Mouse (Mus musculus) CH12.LX (cell line): ENCODE results near the gene Rab4b. TPM values are rescaled to one million over a fixed set of nuclear protein-coding genes. Genes with fewer than 3 reads are reported as not detected.

ENCODE experiments used
- DNase-seq: peaks from one replicate; pipeline ENCODE4 v3.0.0-alpha.2; 2013; ENCODE audit errors: extremely low read depth
- H3K27ac ChIP-seq: 2 replicates; pipeline ENCODE4 v1.5.1; 2012; ENCODE audit warnings: low read depth, mild to moderate bottlenecking, control low read depth, moderate library complexity; ENCODE audit not compliant: insufficient read depth
- H3K27me3 ChIP-seq: replicated peaks from 2 replicates; pipeline ENCODE3; 2012; ENCODE audit warnings: inconsistent platforms
- H3K36me3 ChIP-seq, 2 experiments: replicated peaks in 1 of 2; 2 replicates each; pipeline versions ENCODE3 to v1.6.1; 2012; ENCODE audit warnings: inconsistent platforms in 1 of 2, low read length in 1 of 2, mild to moderate bottlenecking in 1 of 2, mixed read lengths in 1 of 2, moderate library complexity in 1 of 2; ENCODE audit not compliant: control insufficient read depth in 1 of 2, insufficient read depth in 1 of 2
- H3K4me1 ChIP-seq, 2 experiments: 2 replicates each; pipeline ENCODE4 v1.6.1; 2012; ENCODE audit warnings: inconsistent platforms in 1 of 2, moderate library complexity in 1 of 2; ENCODE audit not compliant: insufficient read depth in 2 of 2, control insufficient read depth in 1 of 2
- H3K4me2 ChIP-seq: 2 replicates; pipeline ENCODE4 v1.6.1; 2012; ENCODE audit warnings: low read depth, mild to moderate bottlenecking, control low read depth; ENCODE audit not compliant: poor library complexity, insufficient read depth, severe bottlenecking
- H3K4me3 ChIP-seq, 3 experiments: fragments of 150-350 bp in 1 of 3; sonication (generic) in 1 of 3; replicated peaks in 1 of 3; 2 replicates each; pipeline versions ENCODE3 to v1.5.1; 2011 to 2012; ENCODE audit warnings: low read depth in 2 of 3, low read length in 2 of 3, mild to moderate bottlenecking in 2 of 3, moderate library complexity in 2 of 3, control low read depth in 1 of 3, improper control_type of control experiment in 1 of 3, inconsistent platforms in 1 of 3, mixed read lengths in 1 of 3; ENCODE audit not compliant: poor library complexity in 1 of 3
- H3K79me2 ChIP-seq: replicated peaks from 2 replicates; pipeline ENCODE4 v1.6.1; 2012; ENCODE audit warnings: mild to moderate bottlenecking, moderate library complexity; ENCODE audit not compliant: control insufficient read depth, poor library complexity, insufficient read depth, severe bottlenecking; ENCODE audit errors: extremely low read depth
- H3K9ac ChIP-seq: 2 replicates; pipeline ENCODE4 v1.6.1; 2012; ENCODE audit warnings: low read depth, mild to moderate bottlenecking, control low read depth, moderate library complexity; ENCODE audit not compliant: insufficient read depth
- H3K9me3 ChIP-seq: replicated peaks from 2 replicates; pipeline ENCODE3; 2012; ENCODE audit warnings: low read length, inconsistent platforms, mixed read lengths
- BHLHE40 ChIP-seq: IDR thresholded peaks from 2 replicates; pipeline ENCODE4 v1.6.1; 2011; ENCODE audit warnings: mild to moderate bottlenecking, low read depth, low read length, improper control_type of control experiment
- CHD1 ChIP-seq: IDR thresholded peaks from 2 replicates; pipeline ENCODE4 v1.6.1; 2012; ENCODE audit warnings: low read depth, low read length, improper control_type of control experiment, inconsistent platforms
- CHD2 ChIP-seq: IDR thresholded peaks from 2 replicates; pipeline ENCODE4 v1.6.1; 2011; ENCODE audit warnings: low read length, improper control_type of control experiment
- CTCF ChIP-seq, 2 experiments: IDR thresholded peaks in 1 of 2; conservative IDR thresholded peaks in 1 of 2; 2 replicates each; pipeline ENCODE4 v1.5.1; 2011 to 2012; ENCODE audit warnings: low read depth in 2 of 2, low read length in 2 of 2, improper control_type of control experiment in 1 of 2, inconsistent platforms in 1 of 2, mild to moderate bottlenecking in 1 of 2, moderate library complexity in 1 of 2
- ELF1 ChIP-seq: IDR thresholded peaks from 2 replicates; pipeline ENCODE4 v1.6.1; 2014; ENCODE audit warnings: low read depth, mild to moderate bottlenecking, inconsistent platforms, low read length, improper control_type of control experiment
- ETS1 ChIP-seq: conservative IDR thresholded peaks from 2 replicates; pipeline ENCODE4 v1.6.1; 2012; ENCODE audit warnings: low read depth, mild to moderate bottlenecking, inconsistent platforms, low read length, improper control_type of control experiment, moderate library complexity
- GABPA ChIP-seq: IDR thresholded peaks from 2 replicates; pipeline ENCODE4 v1.6.1; 2012; ENCODE audit warnings: low read depth, low read length, improper control_type of control experiment, inconsistent platforms; ENCODE audit not compliant: insufficient replicate concordance
- IRF4 ChIP-seq: IDR thresholded peaks from 2 replicates; pipeline ENCODE4 v1.6.1; 2014; ENCODE audit warnings: low read depth, mild to moderate bottlenecking, inconsistent platforms, low read length, improper control_type of control experiment
- JUN ChIP-seq: IDR thresholded peaks from 2 replicates; pipeline ENCODE4 v1.6.1; 2011; ENCODE audit warnings: low read depth, mild to moderate bottlenecking, low read length, improper control_type of control experiment, moderate library complexity; ENCODE audit not compliant: insufficient read depth
- JUND ChIP-seq: conservative IDR thresholded peaks from 2 replicates; pipeline ENCODE4 v1.6.1; 2011; ENCODE audit warnings: low read depth, low read length, improper control_type of control experiment
- MAFK ChIP-seq: IDR thresholded peaks from 2 replicates; pipeline ENCODE4 v1.6.1; 2011; ENCODE audit warnings: low read length, improper control_type of control experiment; ENCODE audit not compliant: insufficient replicate concordance
- MAX ChIP-seq: IDR thresholded peaks from 2 replicates; pipeline ENCODE4 v1.6.1; 2011; ENCODE audit warnings: low read length, improper control_type of control experiment
- MAZ ChIP-seq: IDR thresholded peaks from 2 replicates; pipeline ENCODE4 v1.6.1; 2012; ENCODE audit warnings: low read depth, mild to moderate bottlenecking, inconsistent platforms, low read length, improper control_type of control experiment, moderate library complexity
- MEF2A ChIP-seq: IDR thresholded peaks from 2 replicates; pipeline ENCODE4 v1.6.1; 2014; ENCODE audit warnings: low read depth, mild to moderate bottlenecking, inconsistent platforms, low read length, improper control_type of control experiment, borderline replicate concordance
- MXI1 ChIP-seq: IDR thresholded peaks from 2 replicates; pipeline ENCODE4 v1.6.1; 2011; ENCODE audit warnings: mild to moderate bottlenecking, low read depth, low read length, improper control_type of control experiment
- MYC ChIP-seq: IDR thresholded peaks from 2 replicates; pipeline ENCODE4 v1.6.1; 2011; ENCODE audit warnings: low read depth, mild to moderate bottlenecking, improper control_type of control experiment, low read length
- NELFE ChIP-seq: IDR thresholded peaks from 2 replicates; pipeline ENCODE4 v1.6.1; 2011; ENCODE audit warnings: low read depth, low read length, improper control_type of control experiment
- POLR2A ChIP-seq: IDR thresholded peaks from 2 replicates; pipeline ENCODE4 v1.6.1; 2011; ENCODE audit warnings: low read depth, mild to moderate bottlenecking, improper control_type of control experiment, low read length
- POLR2AphosphoS2 ChIP-seq: IDR thresholded peaks from 2 replicates; pipeline ENCODE4 v1.6.1; 2011; ENCODE audit warnings: low read depth, low read length, improper control_type of control experiment
- RAD21 ChIP-seq: IDR thresholded peaks from 2 replicates; pipeline ENCODE4 v1.6.1; 2011; ENCODE audit warnings: low read depth, mild to moderate bottlenecking, low read length, improper control_type of control experiment, moderate library complexity
- RCOR1 ChIP-seq: conservative IDR thresholded peaks from 2 replicates; pipeline ENCODE4 v1.6.1; 2012; ENCODE audit warnings: low read depth, mild to moderate bottlenecking, inconsistent platforms, low read length, improper control_type of control experiment
- SIN3A ChIP-seq: IDR thresholded peaks from 2 replicates; pipeline ENCODE4 v1.6.1; 2012; ENCODE audit warnings: low read length, improper control_type of control experiment, inconsistent platforms
- SMC3 ChIP-seq: IDR thresholded peaks from 2 replicates; pipeline ENCODE4 v1.6.1; 2011; ENCODE audit warnings: low read depth, low read length, improper control_type of control experiment
- TBP ChIP-seq: conservative IDR thresholded peaks from 2 replicates; pipeline ENCODE4 v1.6.1; 2011; ENCODE audit warnings: low read depth, low read length, improper control_type of control experiment
- TCF12 ChIP-seq: IDR thresholded peaks from 2 replicates; pipeline ENCODE4 v1.6.1; 2014; ENCODE audit warnings: low read depth, mild to moderate bottlenecking, inconsistent platforms, low read length, improper control_type of control experiment
- UBTF ChIP-seq: IDR thresholded peaks from 2 replicates; pipeline ENCODE4 v1.6.1; 2012; ENCODE audit warnings: low read depth, mild to moderate bottlenecking, inconsistent platforms, low read length, improper control_type of control experiment, moderate library complexity
- USF1 ChIP-seq: IDR thresholded peaks from 2 replicates; pipeline ENCODE4 v1.6.1; 2014; ENCODE audit warnings: low read depth, mild to moderate bottlenecking, inconsistent platforms, low read length, improper control_type of control experiment
- ZC3H11A ChIP-seq: IDR thresholded peaks from 2 replicates; pipeline ENCODE4 v1.6.1; 2012; ENCODE audit warnings: low read depth, mild to moderate bottlenecking, inconsistent platforms, low read length, improper control_type of control experiment
- ZMIZ1 ChIP-seq: IDR thresholded peaks from 2 replicates; pipeline ENCODE4 v1.6.1; 2012; ENCODE audit warnings: low read depth, mild to moderate bottlenecking, inconsistent platforms, low read length, improper control_type of control experiment
- dilution Hi-C: fragments of 300-500 bp; cut with MboI; formaldehyde crosslinking; loops from 2 replicates; pipeline ENCODE4 v1.14.3; 2020; ENCODE audit warnings: low sequenced_read_pairs; ENCODE audit not compliant: extremely low pct_unique_long_range_greater_than_20kb, extremely low pct_ligation_motif_present
- in situ Hi-C: fragments of 300-500 bp; cut with MboI; formaldehyde crosslinking; loops from 3 replicates; pipeline ENCODE4 v1.14.3; 2019; ENCODE audit warnings: low sequenced_read_pairs, low pct_ligation_motif_present, low pct_unique_long_range_greater_than_20kb, mixed read lengths
- polyA plus RNA-seq: library from polyadenylated mRNA; unstranded; fragments of >175 nt; gene quantifications from 2 replicates; pipeline ENCODE4 v1.2.1, GENCODE M21; 2012; ENCODE audit warnings: low read depth; ENCODE audit not compliant: insufficient read length
- total RNA-seq, 2 experiments: library from RNA; depleted of rRNA; stranded (reverse); fragments of 300-350 nt in 1 of 2; fragments of >200 nt in 1 of 2; gene quantifications; 2 replicates each; pipeline ENCODE4 v1.2.3; 2012 to 2014

Rab4b gene
- total and polyA plus RNA-seq, 3 experiments = 26.2 to 85.5 (median 39.4) TPM

- dilution Hi-C loops (no loop called here), in situ Hi-C loops (loop anchor here (5.0 kb wide), 1 partner anchor 66 kb away; the partner anchor contains the start of gene Itpkc)
- peak overlapping the region; percentile 47; the same call in 1 of the 2 replicates for H3K27ac ChIP-seq
- H3K9ac ChIP-seq = no peak overlapping the region; the same call in 1 of the 2 replicates
- peaks cover 43 to 85% of the 10 kb centered on the region in 2 experiments for H3K36me3 ChIP-seq
- peaks cover 48% of the 10 kb centered on the region for H3K79me2 ChIP-seq
- H3K9me3 ChIP-seq = no peaks in the 10 kb centered on the region
- TF ChIP-seq CTCF (conservative IDR thresholded peaks at IDR 0.05 in 1 of 2, IDR thresholded peaks at IDR 0.05 in 1 of 2; ENCODE audit: low read depth in 2 of 2, low read length in 2 of 2) (no peak), NELFE (no peak), POLR2AphosphoS2 (no peak), MAX (no peak), IRF4 (no peak), CHD1 (no peak), ZMIZ1 (no peak), ETS1 (no peak), MAFK (no peak), JUN (no peak), JUND (no peak), TBP (no peak), POLR2A (no peak; the same call in 1 of the 2 replicates), TCF12 (no peak), MYC (no peak), CHD2 (no peak)
- H3K4me3 ChIP-seq = peak overlapping the region in 1 of 3 experiments; percentile 92
- peaks cover 27 to 64% of the 10 kb centered on the region in 2 experiments for H3K4me1 ChIP-seq
- no peak for DNase-seq
- H3K4me2 ChIP-seq = no peak overlapping the region
- no peaks in the 10 kb centered on the region for H3K27me3 ChIP-seq
These were observed 17.8 kb downstream of the Rab4b start for GRCm38 (mm10) chr7:27160921-27161320.

GRCm38 (mm10) chr7:27159882-27160281 lies 18.8 kb downstream of the Rab4b start:
- in situ Hi-C loops (loop anchor here (5.0 kb wide), 2 partner anchors 67 to 127 kb away; partner anchors contain the start of gene Itpkc), dilution Hi-C loops (no loop called here)
- TF ChIP-seq TBP (no peak), MAZ (0 out of 2 replicates have a peak, but pooled peaks have one; percentile 60), MYC (peak; percentile 65; the same call in 1 of the 2 replicates), MAX (peak; percentile 49; the same call in 1 of the 2 replicates), MXI1 (peak; percentile 72), SMC3 (peak; percentile 96), MEF2A (peak; percentile 52; the same call in 1 of the 2 replicates), BHLHE40 (0 out of 2 replicates have a peak, but pooled peaks have one; percentile 14), SIN3A (peak; percentile 91), GABPA (no peak), CTCF (conservative IDR thresholded peaks at IDR 0.05 in 1 of 2, IDR thresholded peaks at IDR 0.05 in 1 of 2; ENCODE audit: low read depth in 2 of 2, low read length in 2 of 2) (peak; percentile 81 to 94), RCOR1 (no peak), NELFE (peak; percentile 38; the same call in 1 of the 2 replicates), CHD1 (no peak), IRF4 (peak; percentile 41; the same call in 1 of the 2 replicates), TCF12 (no peak), JUN (no peak), ELF1 (peak; percentile 52), RAD21 (peak; percentile 82), USF1 (no peak), ZC3H11A (peak; percentile 57), UBTF (no peak)
- H3K27me3 ChIP-seq = no peaks in the 10 kb centered on the region
- peaks cover 40 to 90% of the 10 kb centered on the region in 2 experiments for H3K36me3 ChIP-seq
- no peak overlapping the region for H3K9ac ChIP-seq
- H3K4me2 ChIP-seq = no peak overlapping the region
- peak; percentile 86 for DNase-seq
- H3K27ac ChIP-seq = no peak overlapping the region
- peaks cover 38% of the 10 kb centered on the region for H3K79me2 ChIP-seq
- peaks cover 27 to 64% of the 10 kb centered on the region in 2 experiments for H3K4me1 ChIP-seq
- H3K4me3 ChIP-seq = no peak overlapping the region
- no peaks in the 10 kb centered on the region for H3K9me3 ChIP-seq
